Mouse (Mus musculus): ENCODE measurements around the gene Rasgrp3.
"Not testable (repeated sequence)": the region's sequence is repeated elsewhere in the genome, so short reads cannot be mapped to it uniquely, and the experiment has no call there.

Gene Rasgrp3

DNA sequence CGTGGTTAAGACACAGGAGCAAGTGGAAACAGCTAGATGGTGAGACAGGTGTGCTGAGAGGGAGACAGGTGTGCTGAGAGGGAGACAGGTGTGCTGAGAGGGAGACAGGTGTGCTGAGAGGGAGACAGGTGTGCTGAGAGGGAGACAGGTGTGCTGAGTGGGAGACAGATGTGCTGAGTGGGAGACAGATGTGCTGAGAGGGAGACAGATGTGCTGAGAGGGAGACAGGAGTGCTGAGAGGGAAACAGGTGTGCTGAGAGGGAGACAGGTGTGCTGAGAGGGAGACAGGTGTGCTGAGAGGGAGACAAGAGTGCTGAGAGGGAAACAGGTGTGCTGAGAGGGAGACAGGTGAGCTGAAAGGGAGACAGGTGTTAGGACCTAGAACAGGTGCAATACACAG lies 27.5 kb downstream of the Rasgrp3 start:
- not testable (repeated sequence) for DNase-seq

GRCm38 (mm10) chr17:75463645-75464044 lies 27.9 kb downstream of the Rasgrp3 start:
- peak; percentile 51 for DNase-seq

GRCm38 (mm10) chr17:75464331-75464982 lies 28.8 kb downstream of the Rasgrp3 start:
- DNase-seq: no peak

DNA sequence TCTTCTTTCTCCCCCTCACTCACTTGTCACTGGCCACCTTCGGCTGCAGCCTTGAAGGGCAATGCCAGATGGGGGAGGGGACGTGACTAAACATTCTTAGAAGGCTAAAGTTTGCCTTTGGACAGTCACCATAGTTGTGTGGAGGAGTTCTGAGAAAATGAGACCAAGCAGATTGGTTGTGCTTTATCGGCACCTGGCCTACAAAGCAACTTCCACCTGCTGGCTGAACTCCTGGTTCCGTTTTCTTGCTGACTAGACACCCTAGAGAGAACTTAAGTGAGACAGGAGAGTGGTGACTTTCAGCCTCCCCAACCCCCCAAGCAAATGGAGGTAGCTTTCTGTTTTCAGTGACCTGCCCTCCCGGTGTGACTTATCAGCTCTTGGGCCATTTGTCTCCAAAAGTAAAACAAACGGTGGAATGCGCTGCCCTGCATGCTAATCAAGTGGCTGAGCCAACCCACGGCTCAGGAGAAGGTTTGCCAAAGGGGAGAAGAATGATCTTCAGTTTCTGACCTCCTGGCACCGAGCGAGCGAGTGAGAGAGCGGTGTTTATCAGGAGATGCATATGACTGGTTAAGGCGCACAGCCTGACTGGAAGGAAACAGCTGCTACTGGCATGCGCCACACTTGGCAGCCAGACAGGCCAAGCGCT lies 29.4 kb downstream of the Rasgrp3 start:
- DNase-seq: peak; percentile 86

- DNase-seq: no peak
Observed at GRCm38 (mm10) chr17:75465635-75465997, 29.9 kb downstream of the Rasgrp3 start.

- no peak for DNase-seq
Observed at GRCm38 (mm10) chr17:75466948-75467347, 31.3 kb downstream of the Rasgrp3 start.

GRCm38 (mm10) chr17:75467526-75467925 lies 31.8 kb downstream of the Rasgrp3 start:
- DNase-seq: no peak

- DNase-seq: no peak
Observed at GRCm38 (mm10) chr17:75468479-75469114, 32.9 kb downstream of the Rasgrp3 start.

DNA sequence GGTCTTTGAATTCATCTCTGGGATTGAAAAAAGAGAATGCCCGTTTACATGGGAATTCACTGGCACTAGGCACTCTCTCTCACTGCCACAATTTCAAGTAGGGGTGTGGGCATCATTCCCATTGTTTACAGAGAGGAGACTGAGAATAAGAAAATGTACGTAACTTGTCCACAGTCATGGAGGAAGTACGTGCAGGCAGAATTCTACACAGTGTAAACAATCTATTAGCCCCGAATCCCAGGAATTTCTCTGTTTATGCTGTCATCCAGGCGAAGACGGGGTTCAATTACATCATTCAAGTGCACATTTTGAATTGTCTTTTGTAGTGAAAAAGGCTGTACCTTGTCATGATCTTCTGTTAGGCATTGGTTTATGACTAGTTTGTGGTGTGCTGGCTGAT lies 34.6 kb downstream of the Rasgrp3 start:
- no peak for DNase-seq

DNA sequence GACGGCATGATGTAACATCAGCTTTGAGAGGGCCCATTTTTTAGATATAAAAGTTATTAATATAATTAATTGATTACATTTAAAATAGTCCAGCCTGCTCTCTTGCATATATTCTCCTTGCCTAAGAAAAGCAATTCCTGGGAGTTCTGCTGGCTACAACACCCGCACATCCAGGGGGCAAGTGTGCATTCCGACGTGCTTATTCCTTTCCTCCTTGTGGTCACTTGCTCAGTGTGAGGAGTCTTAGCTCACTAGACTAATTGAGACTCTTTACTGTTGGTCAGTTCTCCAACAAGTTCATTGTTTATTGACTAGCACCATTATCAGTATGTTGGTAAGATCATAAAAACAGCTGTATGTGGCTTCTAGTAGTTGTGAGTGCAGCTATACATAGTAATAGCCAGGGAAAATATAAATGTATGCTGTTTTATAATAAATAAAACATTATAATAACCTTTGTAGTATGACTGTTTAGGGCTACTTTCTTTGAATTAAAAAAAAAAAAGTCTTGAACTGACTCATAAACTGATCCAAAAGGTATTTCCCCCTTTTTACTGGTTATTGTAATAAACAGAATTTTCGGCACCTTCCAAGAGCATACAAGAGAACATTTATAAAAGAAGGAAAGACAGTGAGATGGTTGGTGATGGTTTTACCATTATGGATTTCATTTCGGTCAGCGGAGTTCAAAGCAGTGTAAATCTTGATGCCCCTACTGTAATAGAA lies 35.4 kb downstream of the Rasgrp3 start:
- DNase-seq: no peak

GRCm38 (mm10) chr17:75471644-75472253 lies 36.1 kb downstream of the Rasgrp3 start:
- DNase-seq: no peak

- DNase-seq: peak; percentile 51
Observed at GRCm38 (mm10) chr17:75472379-75472778, 36.7 kb downstream of the Rasgrp3 start.

DNA sequence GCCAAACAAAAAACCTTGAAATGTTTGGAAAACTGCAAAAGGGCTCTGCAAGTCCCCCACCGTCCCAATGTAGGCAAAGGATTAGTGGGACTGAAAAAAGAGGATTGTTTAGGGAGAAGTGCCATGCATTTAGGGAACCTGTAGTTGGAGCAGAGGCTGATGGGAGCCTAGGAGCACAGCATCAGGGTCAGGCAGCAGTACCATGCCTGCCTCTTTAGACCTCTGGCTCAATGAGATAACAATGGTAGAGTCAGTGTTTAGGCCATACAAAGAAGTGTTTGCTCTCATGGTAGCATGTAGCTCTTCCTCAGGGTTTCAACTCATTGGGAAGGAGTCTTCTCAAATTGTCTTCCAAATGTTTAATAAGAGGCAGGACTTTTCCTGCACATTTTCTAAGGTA lies 40.3 kb downstream of the Rasgrp3 start:
- no peak for DNase-seq

GRCm38 (mm10) chr17:75476736-75477416 lies 41.2 kb downstream of the Rasgrp3 start:
- no peak for DNase-seq

DNA sequence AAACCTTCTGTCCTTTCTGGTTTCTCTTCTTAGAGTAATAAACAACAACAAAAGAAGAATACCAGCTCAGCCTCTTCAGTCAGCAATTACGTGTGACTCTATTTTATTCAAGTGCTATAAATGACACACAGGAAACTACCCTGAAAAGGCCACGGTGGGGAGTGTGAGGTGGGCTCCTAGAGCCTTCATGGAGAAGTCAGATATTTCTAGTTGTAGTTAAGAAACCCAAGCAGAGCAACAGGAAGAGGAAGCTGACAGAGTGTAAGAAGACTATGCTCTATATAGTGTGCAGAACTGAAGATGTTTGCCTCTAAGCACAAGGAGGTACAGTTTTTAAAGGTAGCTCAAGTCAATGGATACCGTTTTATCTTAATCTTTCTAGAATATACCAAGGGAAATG lies 42.0 kb downstream of the Rasgrp3 start:
- no peak for DNase-seq

GRCm38 (mm10) chr17:75478836-75479235 lies 43.1 kb downstream of the Rasgrp3 start:
- no peak for DNase-seq

GRCm38 (mm10) chr17:75479663-75480062 lies 44.0 kb downstream of the Rasgrp3 start:
- DNase-seq: no peak

DNA sequence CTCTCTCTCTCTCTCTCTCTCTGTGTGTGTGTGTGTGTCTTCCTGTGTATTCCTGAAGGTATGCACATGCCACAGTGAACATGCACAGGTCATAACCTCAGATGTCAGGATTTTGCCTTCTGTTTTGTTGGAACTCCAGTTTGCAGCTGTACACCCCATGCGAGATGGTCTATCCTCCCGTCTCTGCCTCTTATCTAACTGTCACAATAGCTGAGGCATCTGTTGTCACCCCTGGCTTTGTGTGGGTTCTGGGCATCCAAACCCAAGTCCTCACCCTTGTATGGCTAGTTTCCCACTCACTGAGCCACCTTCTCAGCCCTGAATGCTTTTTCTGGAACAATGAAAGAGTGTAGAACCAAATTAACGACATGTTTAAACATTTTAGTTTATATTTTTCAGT lies 44.7 kb downstream of the Rasgrp3 start:
- no peak for DNase-seq

- DNase-seq: no peak
Observed at GRCm38 (mm10) chr17:75486205-75486604, 50.5 kb downstream of the Rasgrp3 start.

GRCm38 (mm10) chr17:75495213-75495612 lies 59.5 kb downstream of the Rasgrp3 start:
- DNase-seq: no peak

DNA sequence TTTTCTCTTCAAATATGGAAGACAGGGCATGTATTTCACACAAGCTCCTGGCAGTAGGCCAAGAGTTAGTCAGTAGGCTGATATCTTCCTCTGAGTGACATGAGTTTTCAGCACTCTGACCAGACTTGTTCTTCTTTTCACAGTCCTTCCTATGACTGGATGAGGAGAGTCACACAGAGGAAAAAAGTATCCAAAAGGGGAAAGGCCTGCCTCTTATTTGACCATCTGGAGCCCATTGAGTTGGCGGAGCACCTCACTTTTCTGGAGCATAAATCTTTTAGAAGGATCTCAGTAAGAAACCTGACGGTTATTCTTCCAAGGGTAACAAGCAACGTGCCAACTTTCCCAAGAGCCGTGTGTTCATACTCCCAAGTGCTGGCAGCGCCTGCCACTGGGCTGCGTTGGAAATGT lies 62.5 kb downstream of the Rasgrp3 start:
- DNase-seq: no peak

GRCm38 (mm10) chr17:75503031-75503430 lies 67.3 kb downstream of the Rasgrp3 start:
- no peak for DNase-seq

DNA sequence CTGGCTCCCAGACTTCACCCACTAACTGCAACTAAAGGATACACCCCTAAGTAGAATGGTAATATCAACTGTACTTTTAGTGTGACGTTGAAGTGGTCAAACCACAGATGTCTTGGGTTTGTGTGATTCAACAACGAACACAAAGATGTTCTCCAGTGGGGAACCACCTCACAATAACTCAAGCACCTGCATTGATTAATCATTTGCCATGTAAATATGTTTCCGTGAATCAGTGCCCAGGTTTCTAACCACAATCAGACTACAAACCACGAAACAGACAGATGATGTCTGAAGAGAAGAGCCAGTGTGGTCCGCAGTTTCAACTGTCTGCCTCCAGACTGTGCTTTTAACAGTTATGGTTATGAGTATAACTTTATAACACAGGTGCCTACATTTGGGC lies 69.4 kb downstream of the Rasgrp3 start:
- no peak for DNase-seq
